Mouse (Mus musculus) stomach, postnatal 0 days (tissue): ENCODE measurements at regions not wholly inside any gene's neighbourhood (a gene's known extent, or its start where the extent isn't known, plus 50 kb on each side); places are given as distances from the start of the nearest gene placed in this dataset.

Source experiments
- CTCF ChIP-seq: IDR thresholded peaks from 2 replicates; pipeline ENCODE4 v1.5.1; 2016; ENCODE audit warnings: antibody characterized with exemption, low read depth, mild to moderate bottlenecking, moderate library complexity
- EP300 ChIP-seq: optimal IDR thresholded peaks from 2 replicates; pipeline ENCODE3; 2016; ENCODE audit warnings: antibody characterized with exemption

- TF ChIP-seq CTCF (no peak), EP300 (no peak)
Measured at GRCm38 (mm10) chr16:76160879-76161278, 138.8 kb upstream of the Samsn1 start.
